Mouse (Mus musculus) midbrain, postnatal 0 days (tissue): ENCODE results near the gene Ankrd65. TPM values are rescaled to one million over a fixed set of nuclear protein-coding genes. Genes with fewer than 3 reads are reported as not detected.
A peak's percentile ranks its signal among the peaks of the same experiment; 100 is the strongest.
"Not testable (repeated sequence)": the region's sequence is repeated elsewhere in the genome, so short reads cannot be mapped to it uniquely, and the experiment has no call there.

Source experiments
- ATAC-seq: fragments of 200-750 bp; cut with Nextera tagmentation; 2 replicates; pipeline ENCODE4 v1.8.0; 2017; ENCODE audit warnings: moderate number of reproducible peaks, mild to moderate bottlenecking, moderate TSS enrichment, moderate library complexity; ENCODE audit not compliant: low FRiP score
- DNase-seq: peaks from one replicate; pipeline ENCODE4 v3.0.0-alpha.2; 2015; ENCODE audit warnings: low spot score
- H3K27ac ChIP-seq: fragments of 300-500 bp; sonication (generic); 2 replicates; pipeline ENCODE4 v1.5.1; 2014; ENCODE audit warnings: low read depth, mild to moderate bottlenecking, low read length, mixed read lengths
- H3K27me3 ChIP-seq: fragments of 300-500 bp; sonication (generic); 2 replicates; pipeline ENCODE4 v1.6.1; 2014; ENCODE audit warnings: low read length, control low read depth, mixed read lengths; ENCODE audit not compliant: insufficient read depth
- H3K36me3 ChIP-seq: fragments of 300-500 bp; sonication (generic); 2 replicates; pipeline ENCODE4 v1.6.1; 2014; ENCODE audit warnings: low read length, control low read depth, mixed read lengths; ENCODE audit not compliant: insufficient read depth
- H3K4me1 ChIP-seq: fragments of 300-500 bp; sonication (generic); 2 replicates; pipeline ENCODE4 v1.6.1; 2014; ENCODE audit warnings: mild to moderate bottlenecking, control low read depth, antibody characterized with exemption, low read length, mixed read lengths; ENCODE audit not compliant: insufficient read depth
- H3K4me2 ChIP-seq: fragments of 300-500 bp; sonication (generic); 2 replicates; pipeline ENCODE4 v1.6.1; 2014; ENCODE audit warnings: low read depth, mild to moderate bottlenecking, low read length, mixed read lengths; ENCODE audit not compliant: poor library complexity, severe bottlenecking
- H3K4me3 ChIP-seq: fragments of 300-500 bp; sonication (generic); 2 replicates; pipeline ENCODE4 v1.5.1; 2014; ENCODE audit warnings: low read depth, mild to moderate bottlenecking, low read length, moderate library complexity
- H3K9ac ChIP-seq: fragments of 300-500 bp; sonication (generic); replicated peaks from 2 replicates; pipeline ENCODE4 v1.6.1; 2014; ENCODE audit warnings: mild to moderate bottlenecking, low read length, moderate library complexity, mixed read lengths; ENCODE audit not compliant: poor library complexity, severe bottlenecking
- H3K9me3 ChIP-seq: fragments of 300-500 bp; sonication (generic); 2 replicates; pipeline ENCODE4 v1.6.1; 2016; ENCODE audit warnings: low read length, control low read depth
- CTCF ChIP-seq: IDR thresholded peaks from 2 replicates; pipeline ENCODE4 v1.5.1; 2016; ENCODE audit warnings: antibody characterized with exemption, mild to moderate bottlenecking
- WGBS: fragments of 180-500 bp; shearing (Covaris S2); extraction: QIAGEN DNeasy Blood & Tissue Kit; methylation state at CpG from one replicate; pipeline ENCODE4 v1.1.7; 2014; 5-methylcytosine and 5-hydroxymethylcytosine counted together
- polyA plus RNA-seq: library from polyadenylated mRNA; unstranded; fragments of >200 nt; fragmentation: Nextera tagmentation; extraction: Ambion mirVana; gene quantifications from 2 replicates; pipeline ENCODE4 v1.2.1, GENCODE M21; 2015
- total RNA-seq: library from RNA; depleted of rRNA; stranded (reverse); fragments of >200 nt; gene quantifications from 2 replicates; pipeline ENCODE4 v1.2.3, GENCODE M21; 2014

Ankrd65 gene
- total and polyA plus RNA-seq, 2 experiments from 2014 or later = not detected

- no peaks in the 10 kb centered on the region for H3K27me3 ChIP-seq
- no peaks in the 10 kb centered on the region for H3K9me3 ChIP-seq
- H3K4me2 ChIP-seq = peak within 1 kb of the TSS; percentile 78
- H3K4me1 ChIP-seq = peaks cover 6% of the 10 kb centered on the region; the same call in 1 of the 2 replicates
- peak within 1 kb of the TSS; percentile 67 for H3K4me3 ChIP-seq
- H3K36me3 ChIP-seq = no peaks in the 10 kb centered on the region
- WGBS = 68% methylated on average over 5 of the region's 5 CpGs
- ATAC-seq (no peak), DNase-seq (no peak)
- peak within 1 kb of the TSS; percentile 91; the same call in 1 of the 2 replicates for H3K27ac ChIP-seq
- peak; percentile 51 for TF ChIP-seq CTCF
- peak within 1 kb of the TSS; percentile 88 for H3K9ac ChIP-seq
These were observed 4.4 kb upstream of the Ankrd65 start, which contains the start of gene Tmem88b for GRCm38 (mm10) chr4:155785819-155786218. Gene Tmem88b (minus strand): TSS chr4:155785874.

DNA sequence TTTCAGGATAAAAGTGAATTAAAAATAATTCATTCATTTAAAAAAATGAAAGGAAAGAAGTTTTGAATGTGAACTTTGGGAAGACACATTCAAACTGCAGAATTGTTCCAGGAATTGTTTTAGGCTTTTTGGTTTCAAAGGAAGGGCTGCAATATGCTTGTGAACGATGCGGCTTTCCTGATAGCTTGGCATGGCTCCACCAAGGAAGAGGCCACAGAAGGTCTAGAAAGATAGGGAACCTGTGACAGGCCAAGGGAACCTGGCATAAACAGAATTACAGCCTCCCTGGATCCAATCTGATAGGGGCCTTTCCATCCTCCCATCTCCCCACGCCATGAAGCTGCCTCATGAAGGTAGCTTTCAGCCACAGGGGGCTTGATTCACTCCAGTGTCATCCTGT is 1.9 kb upstream of the Ankrd65 start:
- ATAC-seq (no peak), DNase-seq (no peak)
- TF ChIP-seq CTCF = no peak
- Histone ChIP-seq H3K9ac (no peak overlapping the region), H3K27me3 (no peaks in the 10 kb centered on the region; the same call in 1 of the 2 replicates), H3K4me2 (no peak overlapping the region), H3K9me3 (no peaks in the 10 kb centered on the region), H3K4me3 (no peak overlapping the region), H3K36me3 (no peaks in the 10 kb centered on the region), H3K27ac (no peak overlapping the region), H3K4me1 (peaks cover 6% of the 10 kb centered on the region; the same call in 1 of the 2 replicates)
- 85% methylated on average over 3 of the region's 3 CpGs for WGBS

- ATAC-seq, DNase-seq, H3K9me3 ChIP-seq, H3K36me3 ChIP-seq, H3K4me2 ChIP-seq, H3K27me3 ChIP-seq, H3K9ac ChIP-seq, H3K4me3 ChIP-seq, H3K4me1 ChIP-seq, H3K27ac ChIP-seq: not testable (repeated sequence)
- 81% methylated on average over 4 of the region's 4 CpGs for WGBS
These were observed 1.4 kb upstream of the Ankrd65 start for GRCm38 (mm10) chr4:155788833-155789232.

DNA sequence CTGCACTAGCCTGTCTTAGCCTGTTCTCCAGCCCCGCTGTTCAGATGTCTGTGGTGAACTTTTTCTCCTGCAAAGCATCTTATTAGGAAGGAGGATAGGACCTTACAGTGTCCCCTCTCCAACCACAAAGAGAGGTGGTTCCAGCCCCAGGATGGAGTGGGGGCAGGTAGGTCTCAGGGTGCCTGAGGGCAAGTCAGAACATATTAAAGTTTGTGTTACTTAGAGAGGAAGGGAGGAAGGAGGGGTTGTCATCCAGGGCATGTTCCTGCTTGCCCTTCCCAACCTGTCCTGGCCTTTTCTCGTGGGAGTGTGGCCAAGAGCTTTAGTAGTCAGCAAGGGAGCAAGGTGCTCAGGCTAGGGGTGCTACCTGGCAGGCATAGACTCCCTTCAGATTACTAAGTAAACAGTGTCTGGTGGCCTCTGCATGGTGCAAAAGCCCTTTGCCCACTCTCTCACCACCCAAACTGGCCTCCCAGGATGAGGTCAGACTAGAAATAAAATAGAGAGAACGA is 467 bp downstream of the Ankrd65 start:
- H3K4me3 ChIP-seq = no peak overlapping the region
- no peak overlapping the region for H3K4me2 ChIP-seq
- H3K36me3 ChIP-seq = no peaks in the 10 kb centered on the region
- WGBS = 67% methylated on average over 3 of the region's 3 CpGs
- H3K4me1 ChIP-seq = no peaks in the 10 kb centered on the region
- no peaks in the 10 kb centered on the region for H3K9me3 ChIP-seq
- H3K27me3 ChIP-seq = no peaks in the 10 kb centered on the region; the same call in 1 of the 2 replicates
- H3K9ac ChIP-seq = no peak overlapping the region
- TF ChIP-seq CTCF = no peak
- no peak overlapping the region for H3K27ac ChIP-seq
- no peak for DNase-seq
- no peak for ATAC-seq

GRCm38 (mm10) chr4:155791240-155791933 is 1.1 kb downstream of the Ankrd65 start:
- no peak for TF ChIP-seq CTCF

DNA sequence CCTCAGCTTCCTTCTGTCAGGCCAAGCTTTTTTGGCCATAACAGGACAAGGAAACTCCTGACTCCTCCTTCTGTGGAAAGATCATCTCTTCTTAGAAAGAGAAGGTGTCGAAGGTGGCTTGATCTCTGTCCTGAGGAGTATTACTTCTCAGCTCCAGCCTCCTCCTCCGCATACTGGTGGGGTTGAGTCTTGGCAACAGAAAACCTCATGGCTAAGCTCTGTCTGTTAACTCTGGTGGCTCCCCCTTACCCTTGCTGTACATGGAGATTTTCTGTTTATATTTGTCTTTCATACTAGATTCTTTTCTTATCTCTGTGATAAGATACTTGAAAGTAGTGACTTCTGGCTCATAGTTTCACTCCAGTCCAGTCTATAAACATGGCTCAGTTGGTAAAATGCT is 3.5 kb downstream of the Ankrd65 start:
- Histone ChIP-seq H3K9me3 (no peaks in the 10 kb centered on the region), H3K4me2 (no peak overlapping the region), H3K4me3 (no peak overlapping the region), H3K27ac (no peak overlapping the region), H3K4me1 (no peaks in the 10 kb centered on the region), H3K36me3 (no peaks in the 10 kb centered on the region), H3K27me3 (no peaks in the 10 kb centered on the region; the same call in 1 of the 2 replicates), H3K9ac (no peak overlapping the region)
- no peak for TF ChIP-seq CTCF
- ATAC-seq (no peak), DNase-seq (no peak)
- 82% methylated on average over 2 of the region's 2 CpGs for WGBS

More at GRCm38 (mm10) chr4:155791240-155791933, 1.1 kb downstream of the Ankrd65 start:
- Histone ChIP-seq H3K4me2 (no peak overlapping the region), H3K9ac (no peak overlapping the region), H3K9me3 (no peaks in the 10 kb centered on the region), H3K27me3 (no peaks in the 10 kb centered on the region; the same call in 1 of the 2 replicates), H3K4me3 (no peak overlapping the region), H3K4me1 (no peaks in the 10 kb centered on the region), H3K27ac (no peak overlapping the region), H3K36me3 (no peaks in the 10 kb centered on the region)
- 78% methylated on average over 24 of the region's 24 CpGs for WGBS
- DNase-seq (no peak), ATAC-seq (no peak)
